Mouse (Mus musculus): ENCODE results near the gene Btbd9.

GRCm38 (mm10) chr17:30312688-30313087 lies 263.6 kb downstream of the Btbd9 start:
- TF ChIP-seq POLR2A (IDR thresholded peaks at IDR 0.05; ENCODE audit: borderline replicate concordance, insufficient read depth, low read length) (no peak), CTCF (IDR thresholded peaks at IDR 0.05; ENCODE audit: borderline replicate concordance, insufficient read depth, low read depth, low read length) (no peak)
